ENCODE assay signal across 21 mouse cellular contexts in genomic region chr15:84609063-84609462, GRCm38 (mm10).
"Had no signal": no experiment of that assay in that cellular context is flagged by ENCODE, and none has a peak within 500 bp of the region (broad histone marks: within the 10 kb centered on the region; RNA-seq: fewer than 3 reads in every experiment).

No protein-coding gene starts in this region.

- ATAC-seq: midbrain, embryonic 13.5 days; midbrain, embryonic 16.5 days had no signal

- H3K9me3 ChIP-seq: limb, embryonic 15.5 days had no signal

- H3K4me3 ChIP-seq: limb, embryonic 12.5 days; limb, embryonic 15.5 days; midbrain, embryonic 10.5 days; midbrain, embryonic 13.5 days; myocyte; neural tube, embryonic 13.5 days had no signal

- H3K36me3 ChIP-seq: limb, embryonic 12.5 days; limb, embryonic 15.5 days; midbrain, embryonic 10.5 days; midbrain, embryonic 13.5 days; neural tube, embryonic 13.5 days had no signal

- H3K4me2 ChIP-seq: limb, embryonic 12.5 days; limb, embryonic 15.5 days; midbrain, embryonic 13.5 days; neural tube, embryonic 13.5 days had no signal

- H3K9ac ChIP-seq: limb, embryonic 12.5 days; limb, embryonic 15.5 days; midbrain, embryonic 13.5 days; neural tube, embryonic 13.5 days had no signal

- H3K27ac ChIP-seq: limb, embryonic 12.5 days; limb, embryonic 15.5 days; midbrain, embryonic 10.5 days; midbrain, embryonic 13.5 days; neural tube, embryonic 13.5 days; stomach, postnatal 0 days had no signal

- DNase-seq: kidney, adult 18-20 months; kidney, adult 9 months; kidney, postnatal 14 days; kidney, postnatal 4 days; left cerebral cortex, postnatal 4 days; lung, adult 2 months; lung, postnatal 14 days; lung, postnatal 4 days; retina, postnatal 1 day; right cerebral cortex, postnatal 25 days; spleen, adult 18-20 months; thymus, adult 2 months; thymus, postnatal 25 days had no signal
